Mouse (Mus musculus): ENCODE measurements around the gene Vinac1.

DNA sequence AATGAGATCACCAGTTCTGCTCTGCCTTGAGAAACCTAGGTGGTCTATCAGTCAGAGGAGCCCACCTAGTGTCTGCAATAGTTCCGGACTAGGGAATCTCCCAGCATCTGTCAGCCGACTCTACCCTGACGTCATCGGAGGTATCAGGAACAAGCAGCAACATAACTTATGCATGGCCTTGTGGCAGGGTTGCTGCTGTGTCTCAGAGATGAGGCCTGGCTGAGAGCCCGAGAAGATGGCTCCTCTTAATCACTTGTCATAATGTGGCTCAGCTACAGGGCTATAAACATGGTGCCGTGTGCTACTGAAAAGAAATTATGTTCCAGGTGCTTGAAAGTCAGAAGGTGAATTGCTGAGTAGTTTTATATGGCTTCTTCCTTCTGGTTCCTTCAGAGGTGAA is 7.8 kb upstream of the Vinac1 start:
- TF ChIP-seq POLR2A (IDR thresholded peaks at IDR 0.05; ENCODE audit: borderline replicate concordance, extremely low read depth, insufficient read depth, insufficient read length, poor library complexity, severe bottlenecking) (no peak), CTCF (IDR thresholded peaks at IDR 0.05; ENCODE audit: borderline replicate concordance, extremely low read depth, insufficient read depth, insufficient read length) (no peak)

Measured in brain, embryonic 14.5 days (tissue).